Mouse (Mus musculus) intestine, postnatal 0 days (tissue): ENCODE data around the gene Taok1. TPM values are rescaled to one million over a fixed set of nuclear protein-coding genes. Genes with fewer than 3 reads are reported as not detected.

ENCODE experiments used
- ATAC-seq: fragments of 200-750 bp; cut with Nextera tagmentation; 2 replicates; pipeline ENCODE4 v1.8.0; 2017; ENCODE audit warnings: mild to moderate bottlenecking, moderate TSS enrichment, moderate library complexity
- H3K27ac ChIP-seq: fragments of 300-500 bp; sonication (generic); 2 replicates; pipeline ENCODE4 v1.5.1; 2014; ENCODE audit warnings: mild to moderate bottlenecking, low read depth, low read length, moderate library complexity
- H3K27me3 ChIP-seq: fragments of 300-500 bp; sonication (generic); replicated peaks from 2 replicates; pipeline ENCODE4 v1.6.1; 2014; ENCODE audit warnings: low read length, mixed read lengths; ENCODE audit not compliant: control insufficient read depth, insufficient read depth
- H3K36me3 ChIP-seq: fragments of 300-500 bp; sonication (generic); 2 replicates; pipeline ENCODE4 v1.6.1; 2014; ENCODE audit warnings: mild to moderate bottlenecking, moderate library complexity; ENCODE audit not compliant: control insufficient read depth, insufficient read depth
- H3K4me1 ChIP-seq: fragments of 300-500 bp; sonication (generic); replicated peaks from 2 replicates; pipeline ENCODE4 v1.6.1; 2014; ENCODE audit warnings: antibody characterized with exemption, low read length, mixed read lengths; ENCODE audit not compliant: control insufficient read depth, insufficient read depth
- H3K4me2 ChIP-seq: fragments of 300-500 bp; sonication (generic); replicated peaks from 2 replicates; pipeline ENCODE4 v1.6.1; 2014; ENCODE audit warnings: low read depth, mild to moderate bottlenecking, moderate library complexity
- H3K4me3 ChIP-seq: fragments of 300-500 bp; sonication (generic); 2 replicates; pipeline ENCODE4 v1.5.1; 2014; ENCODE audit warnings: low read depth, low read length
- H3K9ac ChIP-seq: fragments of 300-500 bp; sonication (generic); 2 replicates; pipeline ENCODE4 v1.6.1; 2014; ENCODE audit warnings: mild to moderate bottlenecking, low read depth, low read length
- H3K9me3 ChIP-seq: fragments of 300-500 bp; sonication (generic); 2 replicates; pipeline ENCODE4 v1.6.1; 2016; ENCODE audit warnings: mixed run types; ENCODE audit not compliant: control insufficient read depth
- CTCF ChIP-seq: sonication (generic); IDR thresholded peaks from 2 replicates; pipeline ENCODE4 v1.5.1; 2016; ENCODE audit warnings: low read depth, mild to moderate bottlenecking, control low read depth, antibody characterized with exemption, moderate library complexity
- WGBS: fragments of 180-500 bp; shearing (Covaris S2); extraction: QIAGEN DNeasy Blood & Tissue Kit; methylation state at CpG from one replicate; pipeline ENCODE4 v1.1.7; 2014; 5-methylcytosine and 5-hydroxymethylcytosine counted together
- polyA plus RNA-seq: library from polyadenylated mRNA; unstranded; fragments of >200 nt; fragmentation: Nextera tagmentation; extraction: Ambion mirVana; gene quantifications from 2 replicates; pipeline ENCODE4 v1.2.1, GENCODE M21; 2015

The Taok1 gene
- polyA plus RNA-seq, 1 experiment from 2014 or later = 8.6 TPM

DNA sequence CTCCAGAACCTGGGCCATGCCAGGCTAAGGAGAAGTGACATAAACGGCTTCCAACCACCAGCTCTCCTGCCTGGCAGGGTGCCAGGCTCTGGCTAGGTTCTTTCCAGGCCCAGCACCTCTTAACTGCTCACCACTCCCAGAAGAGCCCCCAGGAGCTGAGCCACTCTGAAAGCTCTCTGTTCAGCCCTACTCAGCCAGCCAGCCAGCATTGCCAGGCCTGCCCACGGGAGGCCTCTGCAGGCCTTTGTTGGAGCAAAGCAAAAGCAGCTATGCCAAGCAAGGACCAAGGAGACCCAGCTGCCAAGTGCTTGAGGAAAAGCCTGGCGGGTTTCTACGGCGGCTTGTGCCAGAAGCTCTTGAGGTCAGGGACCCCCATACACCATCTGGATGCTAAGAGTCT, 120.8 kb downstream of the Taok1 start:
- H3K4me2 ChIP-seq = no peak overlapping the region

GRCm38 (mm10) chr11:77485229-77485628, 122.4 kb downstream of the Taok1 start:
- Histone ChIP-seq H3K4me1 (peaks cover 4% of the 10 kb centered on the region; the same call in 1 of the 2 replicates), H3K9me3 (no peaks in the 10 kb centered on the region), H3K27me3 (no peaks in the 10 kb centered on the region), H3K27ac (no peak overlapping the region), H3K4me3 (no peak overlapping the region), H3K9ac (no peak overlapping the region), H3K36me3 (no peaks in the 10 kb centered on the region), H3K4me2 (no peak overlapping the region)
- ATAC-seq = no peak
- 72% methylated on average over 6 of the region's 6 CpGs for WGBS
- TF ChIP-seq CTCF = no peak

More for the DNA sequence above, 120.8 kb downstream of the Taok1 start:
- no peaks in the 10 kb centered on the region for H3K36me3 ChIP-seq
- no peaks in the 10 kb centered on the region for H3K9me3 ChIP-seq
- TF ChIP-seq CTCF = no peak
- H3K4me1 ChIP-seq = peaks cover 8% of the 10 kb centered on the region; the same call in 1 of the 2 replicates
- H3K27ac ChIP-seq = no peak overlapping the region
- H3K9ac ChIP-seq = no peak overlapping the region
- WGBS = 71% methylated on average over 5 of the region's 5 CpGs
- H3K4me3 ChIP-seq = no peak overlapping the region
- no peak for ATAC-seq
- H3K27me3 ChIP-seq = no peaks in the 10 kb centered on the region

GRCm38 (mm10) chr11:77483510-77484255, 123.9 kb downstream of the Taok1 start:
- Histone ChIP-seq H3K27me3 (no peaks in the 10 kb centered on the region), H3K4me3 (no peak overlapping the region), H3K27ac (no peak overlapping the region), H3K4me2 (no peak overlapping the region), H3K36me3 (no peaks in the 10 kb centered on the region), H3K4me1 (peaks cover 1% of the 10 kb centered on the region; the same call in 1 of the 2 replicates), H3K9me3 (no peaks in the 10 kb centered on the region), H3K9ac (no peak overlapping the region)
- no peak for ATAC-seq
- TF ChIP-seq CTCF = no peak
- WGBS = 34% methylated on average over 11 of the region's 11 CpGs

DNA sequence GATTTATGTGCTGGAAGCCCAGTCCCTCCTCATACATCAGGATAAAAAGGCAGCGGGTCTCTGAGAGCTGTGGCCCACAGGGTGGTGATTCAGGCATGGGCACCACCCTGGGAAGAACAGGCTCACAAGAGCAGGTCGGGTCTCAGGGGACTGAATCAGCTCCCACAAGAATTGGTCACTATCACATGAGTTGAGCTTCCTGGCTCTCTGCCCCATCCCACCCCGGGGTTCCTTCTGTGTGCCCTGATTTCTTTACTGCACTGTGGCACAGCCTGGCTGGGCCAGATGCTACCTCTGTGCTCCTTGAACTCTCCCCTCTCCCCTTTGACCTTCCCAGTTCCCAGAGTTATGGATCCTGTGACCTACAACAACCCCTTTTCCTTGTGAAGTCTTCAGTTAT, 124.6 kb downstream of the Taok1 start:
- Histone ChIP-seq H3K4me1 (no peaks in the 10 kb centered on the region; the same call in 1 of the 2 replicates), H3K27ac (no peak overlapping the region), H3K4me3 (no peak overlapping the region), H3K36me3 (no peaks in the 10 kb centered on the region), H3K4me2 (no peak overlapping the region), H3K27me3 (no peaks in the 10 kb centered on the region), H3K9me3 (no peaks in the 10 kb centered on the region), H3K9ac (no peak overlapping the region)
- TF ChIP-seq CTCF = no peak
- no peak for ATAC-seq
- 65% methylated on average over 3 of the region's 3 CpGs for WGBS

Other genes with a start within 250 kb of the Taok1 start
- 0.18 TPM in 2 replicates for gene Coro6, start 145.4 kb downstream of the Taok1 start, polyA plus RNA-seq
- gene Ankrd13b, start 118.1 kb downstream of the Taok1 start, polyA plus RNA-seq = 2.1 TPM in 2 replicates
- 21.2 and 21.9 TPM in 2 replicates for gene Git1, start 114.3 kb downstream of the Taok1 start, polyA plus RNA-seq
- gene Abhd15, start 92.7 kb downstream of the Taok1 start, polyA plus RNA-seq = 2.2 and 3.3 TPM in 2 replicates
- gene Trp53i13, start 91.8 kb downstream of the Taok1 start, polyA plus RNA-seq = 20.2 and 22.9 TPM in 2 replicates
- not detected in 2 replicates for gene Gm10392, start 88.6 kb downstream of the Taok1 start, polyA plus RNA-seq
- 4.6 and 7.2 TPM in 2 replicates for gene Nufip2, start 78.3 kb upstream of the Taok1 start, polyA plus RNA-seq
- not detected in 2 replicates for gene Cryba1, start 117.5 kb upstream of the Taok1 start, polyA plus RNA-seq
- gene Myo18a, start 155.4 kb upstream of the Taok1 start, polyA plus RNA-seq = 25.4 and 30.7 TPM in 2 replicates
- 0.53 and 0.72 TPM in 2 replicates for gene Gm10277, start 179.9 kb upstream of the Taok1 start, polyA plus RNA-seq